Mouse (Mus musculus) neural tube, embryonic 12.5 days (tissue): ENCODE data around the gene Bnip3. TPM values are rescaled to one million over a fixed set of nuclear protein-coding genes. Genes with fewer than 3 reads are reported as not detected.

ENCODE experiments used
- ATAC-seq: fragments of 200-750 bp; cut with Nextera tagmentation; 2 replicates; pipeline ENCODE4 v1.8.0; 2017; ENCODE audit warnings: low read depth, mild to moderate bottlenecking, moderate TSS enrichment, moderate library complexity; ENCODE audit not compliant: low FRiP score
- H3K27ac ChIP-seq: fragments of 300-500 bp; sonication (generic); 2 replicates; pipeline ENCODE4 v1.5.1; 2016
- H3K27me3 ChIP-seq: fragments of 300-500 bp; sonication (generic); replicated peaks from 2 replicates; pipeline ENCODE4 v1.6.1; 2016; ENCODE audit warnings: mild to moderate bottlenecking
- H3K36me3 ChIP-seq: fragments of 300-500 bp; sonication (generic); 2 replicates; pipeline ENCODE4 v1.6.1; 2016; ENCODE audit warnings: mild to moderate bottlenecking
- H3K4me1 ChIP-seq: fragments of 300-500 bp; sonication (generic); 2 replicates; pipeline ENCODE4 v1.6.1; 2016
- H3K4me2 ChIP-seq: fragments of 300-500 bp; sonication (generic); replicated peaks from 2 replicates; pipeline ENCODE4 v1.6.1; 2016; ENCODE audit warnings: mild to moderate bottlenecking
- H3K4me3 ChIP-seq: fragments of 300-500 bp; sonication (generic); 2 replicates; pipeline ENCODE4 v1.5.1; 2016
- H3K9ac ChIP-seq: fragments of 300-500 bp; sonication (generic); 2 replicates; pipeline ENCODE4 v1.6.1; 2016; ENCODE audit warnings: mild to moderate bottlenecking
- H3K9me3 ChIP-seq: fragments of 300-500 bp; sonication (generic); 2 replicates; pipeline ENCODE4 v1.6.1; 2016; ENCODE audit warnings: mild to moderate bottlenecking
- WGBS: fragments of 180-500 bp; shearing (Covaris S2); methylation state at CpG from one replicate; pipeline ENCODE4 v1.1.7; 2016; 5-methylcytosine and 5-hydroxymethylcytosine counted together
- polyA plus RNA-seq: library from polyadenylated mRNA; unstranded; fragments of >200 nt; fragmentation: Nextera tagmentation; extraction: Ambion mirVana; gene quantifications from 2 replicates; pipeline ENCODE4 v1.2.1, GENCODE M21; 2016

Gene Bnip3
- polyA plus RNA-seq, 1 experiment from 2014 or later = 85.6 TPM

DNA sequence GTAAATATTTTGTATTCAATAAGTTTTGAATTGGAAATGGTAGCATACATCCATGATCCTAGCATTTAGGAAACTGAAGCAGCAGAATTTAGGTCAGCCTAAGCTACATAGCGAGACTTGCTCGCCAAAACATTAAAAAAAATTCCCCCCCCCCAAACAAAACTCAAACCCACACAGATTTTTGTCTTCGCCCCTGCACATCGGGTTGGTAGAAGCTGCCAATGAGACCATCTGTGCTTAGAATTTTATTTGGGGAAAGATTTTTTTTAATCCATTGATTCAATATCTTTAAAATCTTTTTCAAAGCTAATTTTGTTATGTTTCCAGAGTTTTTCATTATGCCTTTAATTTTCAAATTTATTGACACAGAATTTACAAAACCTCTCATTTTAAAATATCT, 19.1 kb upstream of the Bnip3 start:
- WGBS = 95% methylated on average over 4 of the region's 4 CpGs
- no peak for ATAC-seq

GRCm38 (mm10) chr7:138923756-138924425, 14.6 kb upstream of the Bnip3 start:
- no peaks in the 10 kb centered on the region for H3K36me3 ChIP-seq
- 0 out of 2 replicates have a peak, but pooled peaks cover 5% of the 10 kb centered on the region for H3K4me1 ChIP-seq
- no peak for ATAC-seq
- H3K27ac ChIP-seq = no peak overlapping the region
- H3K4me2 ChIP-seq = no peak overlapping the region
- no peak overlapping the region for H3K4me3 ChIP-seq
- WGBS = 13% methylated on average over 3 of the region's 3 CpGs
- H3K27me3 ChIP-seq = 0 out of 2 replicates have a peak, but pooled peaks cover 6% of the 10 kb centered on the region
- no peaks in the 10 kb centered on the region for H3K9me3 ChIP-seq
- no peak overlapping the region for H3K9ac ChIP-seq

More for the DNA sequence above, 19.1 kb upstream of the Bnip3 start:
- Histone ChIP-seq H3K9me3 (no peaks in the 10 kb centered on the region), H3K4me2 (no peak overlapping the region), H3K27me3 (no peaks in the 10 kb centered on the region), H3K36me3 (no peaks in the 10 kb centered on the region), H3K9ac (no peak overlapping the region), H3K4me1 (no peaks in the 10 kb centered on the region), H3K27ac (no peak overlapping the region), H3K4me3 (no peak overlapping the region)

- no peak overlapping the region for H3K4me3 ChIP-seq
- no peaks in the 10 kb centered on the region for H3K9me3 ChIP-seq
- H3K9ac ChIP-seq = no peak overlapping the region
- 0 out of 2 replicates have a peak, but pooled peaks cover 5% of the 10 kb centered on the region for H3K4me1 ChIP-seq
- no peak for ATAC-seq
- no peak overlapping the region for H3K4me2 ChIP-seq
- no peak overlapping the region for H3K27ac ChIP-seq
- WGBS = 95% methylated on average over 8 of the region's 8 CpGs
- 0 out of 2 replicates have a peak, but pooled peaks cover 6% of the 10 kb centered on the region for H3K27me3 ChIP-seq
- H3K36me3 ChIP-seq = no peaks in the 10 kb centered on the region
Measured at GRCm38 (mm10) chr7:138921611-138922010, 12.3 kb upstream of the Bnip3 start.

GRCm38 (mm10) chr7:138919156-138919944, 10.0 kb upstream of the Bnip3 start:
- no peaks in the 10 kb centered on the region for H3K9me3 ChIP-seq
- peak overlapping the region; percentile 63 for H3K4me2 ChIP-seq
- H3K4me3 ChIP-seq = peak overlapping the region; percentile 24
- H3K36me3 ChIP-seq = no peaks in the 10 kb centered on the region
- 5% methylated on average over 26 of the region's 26 CpGs for WGBS
- ATAC-seq = no peak
- peak overlapping the region; percentile 26; the same call in 1 of the 2 replicates for H3K9ac ChIP-seq
- H3K27ac ChIP-seq = no peak overlapping the region
- 0 out of 2 replicates have a peak, but pooled peaks cover 5% of the 10 kb centered on the region for H3K4me1 ChIP-seq
- 0 out of 2 replicates have a peak, but pooled peaks cover 6% of the 10 kb centered on the region for H3K27me3 ChIP-seq

DNA sequence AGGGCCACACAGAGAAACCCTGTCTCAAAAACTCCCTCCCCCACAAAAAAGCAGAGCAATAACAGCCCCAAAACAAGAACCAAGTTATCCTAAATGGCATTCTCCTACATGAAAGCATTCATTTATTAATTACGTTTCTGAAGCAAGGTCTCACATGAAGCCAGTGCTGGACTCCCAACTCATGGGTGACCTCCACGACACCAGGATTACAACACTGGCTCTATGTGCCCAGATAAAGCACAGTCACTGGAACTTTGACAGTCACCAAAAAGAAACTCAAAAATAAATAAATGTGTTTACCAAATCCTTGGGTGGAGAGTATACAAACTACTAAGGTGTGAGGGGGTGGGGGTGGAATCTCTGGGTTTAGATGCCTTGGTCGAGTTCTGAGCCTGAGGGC, 4.3 kb upstream of the Bnip3 start:
- ATAC-seq = no peak
- H3K4me1 ChIP-seq = peaks cover 9% of the 10 kb centered on the region
- H3K9me3 ChIP-seq = no peaks in the 10 kb centered on the region
- H3K27me3 ChIP-seq = peaks cover 10% of the 10 kb centered on the region; the same call in 1 of the 2 replicates
- H3K4me2 ChIP-seq = no peak overlapping the region
- H3K4me3 ChIP-seq = no peak overlapping the region
- H3K36me3 ChIP-seq = no peaks in the 10 kb centered on the region
- 76% methylated on average over 3 of the region's 3 CpGs for WGBS
- no peak overlapping the region for H3K27ac ChIP-seq
- H3K9ac ChIP-seq = no peak overlapping the region

GRCm38 (mm10) chr7:138910193-138910562, 859 bp upstream of the Bnip3 start:
- ATAC-seq = no peak
- Histone ChIP-seq H3K4me3 (peak overlapping the region; percentile 62), H3K27ac (no peak overlapping the region), H3K4me2 (peak overlapping the region; percentile 90), H3K4me1 (peaks cover 23% of the 10 kb centered on the region), H3K36me3 (no peaks in the 10 kb centered on the region), H3K9me3 (no peaks in the 10 kb centered on the region), H3K27me3 (peaks cover 10% of the 10 kb centered on the region; the same call in 1 of the 2 replicates), H3K9ac (peak overlapping the region; percentile 71; the same call in 1 of the 2 replicates)
- 25% methylated on average over 7 of the region's 7 CpGs for WGBS

DNA sequence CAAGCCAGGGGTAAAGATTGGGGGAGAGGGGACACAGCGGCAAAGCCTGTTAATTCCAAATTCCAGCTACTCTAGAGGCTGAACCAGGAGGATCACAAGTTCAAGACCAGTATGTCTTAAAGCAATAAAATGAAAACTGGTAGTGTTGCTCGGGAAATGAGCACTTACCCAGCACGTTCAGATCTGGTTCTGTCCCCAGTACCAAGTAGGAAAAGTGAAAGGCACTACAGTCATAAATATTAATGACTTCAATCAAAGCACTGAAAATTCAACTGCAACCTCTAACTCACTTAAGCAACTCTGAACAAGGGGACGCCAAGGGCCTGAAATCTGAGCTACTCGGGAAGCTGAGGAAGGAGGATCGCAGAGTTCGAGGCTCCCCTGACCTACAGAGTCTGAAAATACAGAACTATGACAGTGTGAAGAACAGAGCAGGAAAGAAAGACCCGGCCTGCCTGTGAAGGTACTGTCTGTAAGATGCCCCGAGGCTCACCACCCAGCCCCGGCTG, 497 bp downstream of the Bnip3 start:
- no peak overlapping the region for H3K27ac ChIP-seq
- H3K9me3 ChIP-seq = no peaks in the 10 kb centered on the region
- H3K4me3 ChIP-seq = peak overlapping the region; percentile 62
- peak overlapping the region; percentile 71 for H3K9ac ChIP-seq
- 6% methylated on average over 10 of the region's 10 CpGs for WGBS
- H3K4me1 ChIP-seq = peaks cover 23% of the 10 kb centered on the region
- ATAC-seq = no peak; the same call in 1 of the 2 replicates
- peak overlapping the region; percentile 90 for H3K4me2 ChIP-seq
- peaks cover 10% of the 10 kb centered on the region; the same call in 1 of the 2 replicates for H3K27me3 ChIP-seq
- H3K36me3 ChIP-seq = no peaks in the 10 kb centered on the region

DNA sequence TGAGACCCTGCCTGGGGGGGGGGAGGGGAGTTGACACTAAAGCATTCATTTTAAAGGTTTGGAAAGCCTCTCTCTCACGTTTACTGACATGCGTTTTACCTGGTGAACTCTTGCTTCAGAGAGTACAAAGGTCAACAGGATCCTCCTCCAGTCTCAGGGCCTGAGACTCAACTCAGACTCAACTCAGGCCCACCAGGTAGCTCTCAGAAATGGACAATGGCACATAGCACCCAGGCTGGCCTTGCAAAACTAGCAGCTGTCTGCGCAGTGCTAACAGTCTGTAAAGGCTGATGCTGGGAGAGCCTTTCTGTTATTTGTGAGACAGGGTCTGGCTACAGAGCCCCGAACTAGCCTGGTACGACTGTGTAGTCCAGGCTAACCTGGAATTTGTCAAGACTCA, 1.3 kb downstream of the Bnip3 start:
- Histone ChIP-seq H3K4me2 (peak overlapping the region; percentile 90), H3K36me3 (no peaks in the 10 kb centered on the region), H3K9me3 (no peaks in the 10 kb centered on the region), H3K27ac (no peak overlapping the region), H3K27me3 (peaks cover 10% of the 10 kb centered on the region; the same call in 1 of the 2 replicates), H3K9ac (no peak overlapping the region), H3K4me1 (peaks cover 23% of the 10 kb centered on the region), H3K4me3 (peak overlapping the region; percentile 62; the same call in 1 of the 2 replicates)
- WGBS = 63% methylated on average over 5 of the region's 5 CpGs
- no peak for ATAC-seq

DNA sequence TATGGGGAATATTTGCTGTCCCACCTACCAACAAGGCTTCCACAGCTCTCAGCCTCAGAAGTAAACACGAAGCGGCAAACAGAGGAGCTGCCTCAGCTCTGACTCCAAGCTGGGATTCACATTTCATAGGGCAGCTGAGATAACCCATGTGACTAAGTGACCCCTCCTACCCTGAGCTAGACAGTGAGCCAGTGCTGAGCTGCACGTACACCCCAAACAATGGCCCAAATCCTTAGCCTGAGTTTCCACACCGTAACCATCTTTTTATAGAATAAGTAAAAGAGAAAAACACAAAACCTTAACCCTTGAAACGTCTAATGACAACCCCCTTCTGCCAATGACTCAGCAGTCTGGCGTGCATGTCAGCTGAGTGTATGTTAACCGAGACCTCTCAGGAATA, 2.3 kb downstream of the Bnip3 start:
- WGBS = 16% methylated on average over 7 of the region's 7 CpGs
- Histone ChIP-seq H3K27me3 (peaks cover 10% of the 10 kb centered on the region; the same call in 1 of the 2 replicates), H3K27ac (no peak overlapping the region), H3K4me1 (peaks cover 23% of the 10 kb centered on the region), H3K4me2 (peak overlapping the region; percentile 33), H3K4me3 (no peak overlapping the region), H3K9me3 (no peaks in the 10 kb centered on the region), H3K9ac (0 out of 2 replicates have a peak overlapping the region, but pooled peaks have one; percentile 9), H3K36me3 (no peaks in the 10 kb centered on the region)
- no peak for ATAC-seq

DNA sequence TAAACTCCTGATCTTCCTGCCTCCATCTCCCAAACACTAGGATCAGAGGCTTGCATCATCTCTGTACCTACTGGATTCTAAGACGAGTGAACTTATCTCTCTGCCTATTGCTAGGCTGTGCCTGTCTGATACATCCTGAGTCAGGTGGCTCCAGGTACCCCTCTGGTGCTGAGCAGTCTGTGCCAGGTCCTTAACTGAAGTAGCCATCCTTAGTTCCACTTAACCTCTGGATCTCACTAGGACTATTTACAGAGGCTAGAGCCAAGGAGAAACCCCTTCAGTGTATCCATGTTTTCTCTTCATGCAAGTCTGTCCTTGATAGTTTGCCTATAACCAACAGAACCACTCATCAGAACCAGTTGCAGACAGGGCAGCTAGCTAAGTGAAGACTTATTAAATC, 2.9 kb downstream of the Bnip3 start:
- Histone ChIP-seq H3K4me1 (peaks cover 23% of the 10 kb centered on the region), H3K36me3 (no peaks in the 10 kb centered on the region), H3K27me3 (peaks cover 10% of the 10 kb centered on the region; the same call in 1 of the 2 replicates), H3K9ac (no peak overlapping the region), H3K4me2 (peak overlapping the region; percentile 33), H3K27ac (no peak overlapping the region), H3K9me3 (no peaks in the 10 kb centered on the region), H3K4me3 (no peak overlapping the region)
- ATAC-seq = no peak
- WGBS = 86% methylated on average over 1 of the region's 1 CpGs

DNA sequence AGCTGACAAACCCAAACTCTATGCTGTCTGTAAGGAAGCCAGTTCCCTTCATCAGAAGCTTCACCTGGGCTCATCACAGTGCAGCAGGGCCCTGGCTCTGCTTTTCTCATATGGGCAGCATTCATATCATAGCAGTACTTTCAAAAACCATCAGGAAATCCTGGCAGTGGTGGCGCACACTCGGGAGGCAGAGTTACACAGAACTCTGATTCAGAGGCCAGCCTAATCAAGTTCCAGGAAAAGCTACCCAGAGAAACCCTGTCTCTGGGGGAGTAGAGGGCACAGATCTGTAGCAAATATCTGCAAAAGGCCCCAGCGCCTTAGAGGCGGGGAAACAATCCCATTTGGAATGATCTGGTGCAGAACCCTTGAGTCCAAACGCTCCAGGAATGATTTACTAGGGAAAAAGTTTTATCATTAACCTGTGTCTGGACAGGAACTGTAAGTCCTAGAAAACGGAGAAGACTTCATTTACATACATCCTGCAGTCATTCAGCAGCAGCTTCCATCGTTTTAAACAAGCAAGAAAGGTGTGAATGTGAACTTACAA, 5.4 kb downstream of the Bnip3 start:
- WGBS = 82% methylated on average over 7 of the region's 7 CpGs
- no peaks in the 10 kb centered on the region for H3K27me3 ChIP-seq
- H3K4me1 ChIP-seq = peaks cover 15% of the 10 kb centered on the region
- H3K27ac ChIP-seq = no peak overlapping the region
- no peak overlapping the region for H3K4me3 ChIP-seq
- H3K36me3 ChIP-seq = no peaks in the 10 kb centered on the region
- no peak overlapping the region for H3K4me2 ChIP-seq
- ATAC-seq = no peak
- no peaks in the 10 kb centered on the region for H3K9me3 ChIP-seq
- H3K9ac ChIP-seq = no peak overlapping the region

GRCm38 (mm10) chr7:138898743-138899142, 10.6 kb downstream of the Bnip3 start:
- Histone ChIP-seq H3K9ac (no peak overlapping the region), H3K4me3 (no peak overlapping the region), H3K4me1 (no peaks in the 10 kb centered on the region), H3K36me3 (peaks cover 15% of the 10 kb centered on the region), H3K4me2 (no peak overlapping the region), H3K9me3 (no peaks in the 10 kb centered on the region), H3K27me3 (no peaks in the 10 kb centered on the region), H3K27ac (no peak overlapping the region)
- 81% methylated on average over 4 of the region's 4 CpGs for WGBS
- no peak for ATAC-seq
